Mouse (Mus musculus) midbrain, embryonic 14.5 days (tissue): ENCODE data around the gene Flot2. TPM values are rescaled to one million over a fixed set of nuclear protein-coding genes. Genes with fewer than 3 reads are reported as not detected.
"Not testable (repeated sequence)": the region's sequence is repeated elsewhere in the genome, so short reads cannot be mapped to it uniquely, and the experiment has no call there.

Experiments
- ATAC-seq: fragments of 200-750 bp; cut with Nextera tagmentation; 2 replicates; pipeline ENCODE4 v1.8.0; 2017; ENCODE audit warnings: moderate number of reproducible peaks, moderate library complexity; ENCODE audit not compliant: low FRiP score, low TSS enrichment
- DNase-seq: peaks from one replicate; pipeline ENCODE4 v3.0.0-alpha.2; 2015
- H3K27ac ChIP-seq: fragments of 300-500 bp; sonication (generic); replicated peaks from 2 replicates; pipeline ENCODE4 v1.5.1; 2014; ENCODE audit warnings: mild to moderate bottlenecking, low read depth, low read length, moderate library complexity
- H3K27me3 ChIP-seq: fragments of 300-500 bp; sonication (generic); 2 replicates; pipeline ENCODE4 v1.6.1; 2014; ENCODE audit warnings: low read length, control low read depth, mixed read lengths; ENCODE audit not compliant: control insufficient read depth, insufficient read depth
- H3K36me3 ChIP-seq: fragments of 300-500 bp; sonication (generic); 2 replicates; pipeline ENCODE4 v1.6.1; 2014; ENCODE audit warnings: low read length, control low read depth; ENCODE audit not compliant: control insufficient read depth, insufficient read depth
- H3K4me1 ChIP-seq: fragments of 300-500 bp; sonication (generic); 2 replicates; pipeline ENCODE4 v1.6.1; 2014; ENCODE audit warnings: mild to moderate bottlenecking, antibody characterized with exemption, low read length, control low read depth; ENCODE audit not compliant: control insufficient read depth, insufficient read depth
- H3K4me2 ChIP-seq: fragments of 300-500 bp; sonication (generic); 2 replicates; pipeline ENCODE4 v1.6.1; 2014; ENCODE audit warnings: mild to moderate bottlenecking, low read length, moderate library complexity
- H3K4me3 ChIP-seq: fragments of 300-500 bp; sonication (generic); replicated peaks from 2 replicates; pipeline ENCODE4 v1.5.1; 2014; ENCODE audit warnings: low read depth, low read length
- H3K9ac ChIP-seq: fragments of 300-500 bp; sonication (generic); replicated peaks from 2 replicates; pipeline ENCODE4 v1.6.1; 2014; ENCODE audit warnings: mild to moderate bottlenecking, low read length, moderate library complexity
- H3K9me3 ChIP-seq: fragments of 300-500 bp; sonication (generic); 2 replicates; pipeline ENCODE4 v1.6.1; 2016; ENCODE audit warnings: low read length, control low read depth, mixed read lengths; ENCODE audit not compliant: control insufficient read depth
- WGBS: fragments of 180-500 bp; shearing (Covaris S2); extraction: QIAGEN DNeasy Blood & Tissue Kit; methylation state at CpG from one replicate; pipeline ENCODE4 v1.1.7; 2014; 5-methylcytosine and 5-hydroxymethylcytosine counted together
- polyA plus RNA-seq: library from polyadenylated mRNA; unstranded; fragments of >200 nt; fragmentation: Nextera tagmentation; extraction: Ambion mirVana; gene quantifications from 2 replicates; pipeline ENCODE4 v1.2.1, GENCODE M21; 2014

Gene Flot2
- polyA plus RNA-seq, 1 experiment from 2014 or later = 64.8 TPM

DNA sequence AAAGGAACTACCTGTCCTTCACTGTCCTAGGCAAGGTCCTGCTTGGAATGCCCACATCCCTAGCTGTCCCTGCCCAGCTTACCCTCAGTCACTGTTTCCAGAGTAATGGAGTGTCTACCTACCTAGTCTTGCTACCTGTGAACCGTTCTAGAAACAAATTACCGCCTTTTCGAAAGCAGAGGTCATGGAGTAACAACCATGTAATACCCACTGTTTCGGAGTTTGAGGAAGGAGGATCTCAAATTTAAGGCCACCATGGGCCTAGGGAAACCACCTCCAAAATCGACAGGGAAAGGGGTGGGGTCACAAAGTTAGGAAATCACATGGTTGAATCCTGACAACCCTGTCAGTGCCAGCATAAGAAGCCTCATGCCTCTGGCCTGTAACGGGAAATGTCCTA is 6.3 kb upstream of the Flot2 start:
- Histone ChIP-seq H3K36me3 (peaks cover 47% of the 10 kb centered on the region), H3K27ac (peak overlapping the region; percentile 97), H3K27me3 (no peaks in the 10 kb centered on the region), H3K9me3 (no peaks in the 10 kb centered on the region), H3K9ac (peak overlapping the region; percentile 90; the same call in 1 of the 2 replicates), H3K4me1 (peaks cover 12% of the 10 kb centered on the region), H3K4me3 (peak overlapping the region; percentile 70; the same call in 1 of the 2 replicates), H3K4me2 (peak overlapping the region; percentile 73)
- DNase-seq = no peak
- 44% methylated on average over 6 of the region's 6 CpGs for WGBS
- no peak for ATAC-seq

DNA sequence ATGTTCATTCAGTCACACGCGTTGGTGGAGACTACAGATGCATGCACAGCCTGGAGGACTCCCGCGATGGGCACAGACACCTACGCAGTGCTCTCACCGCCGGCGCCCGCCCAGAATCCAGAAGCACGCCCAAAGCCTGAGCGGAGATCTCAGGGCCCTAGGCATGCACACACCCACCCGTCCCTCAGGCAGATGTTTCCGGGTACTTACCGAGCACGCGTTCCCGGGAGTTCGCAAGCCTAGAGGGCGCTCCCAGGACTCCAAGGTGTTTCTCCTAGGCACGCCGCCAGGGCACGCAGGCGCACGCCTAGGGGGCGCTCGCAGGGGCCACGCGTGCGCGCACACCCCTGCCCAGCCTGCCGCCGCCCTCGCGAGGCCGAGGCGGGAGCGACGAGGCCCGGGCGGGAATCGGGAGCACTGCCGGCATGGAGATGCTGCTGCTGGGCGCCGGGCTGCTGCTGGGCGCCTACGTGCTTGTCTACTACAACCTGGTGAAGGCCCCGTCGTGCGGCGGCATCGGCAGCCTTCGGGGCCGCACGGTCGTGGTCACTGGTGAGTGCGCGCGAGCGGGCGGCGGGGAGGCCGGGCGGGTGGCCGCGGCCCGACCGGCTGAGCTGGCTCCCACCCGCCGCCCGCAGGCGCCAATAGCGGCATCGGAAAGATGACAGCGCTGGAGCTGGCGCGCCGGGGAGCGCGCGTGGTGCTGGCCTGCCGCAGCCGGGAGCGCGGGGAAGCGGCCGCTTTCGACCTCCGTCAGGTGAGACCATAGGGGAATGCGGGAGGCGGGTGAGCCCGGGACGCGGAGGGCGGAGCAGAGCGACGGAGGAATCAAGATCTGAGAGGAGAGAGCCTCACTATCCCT is 5.6 kb upstream of the Flot2 start, which contains the start of gene Dhrs13:
Gene Dhrs13 (plus strand): TSS at position 334 of the 862 bp plus-strand sequence.
- peak; percentile 91 for ATAC-seq
- Histone ChIP-seq H3K9me3 (no peaks in the 10 kb centered on the region), H3K36me3 (peaks cover 46% of the 10 kb centered on the region), H3K27me3 (no peaks in the 10 kb centered on the region), H3K27ac (peak within 1 kb of the TSS; percentile 97), H3K4me2 (peak within 1 kb of the TSS; percentile 73), H3K4me3 (peak within 1 kb of the TSS; percentile 70), H3K4me1 (peaks cover 12% of the 10 kb centered on the region), H3K9ac (peak within 1 kb of the TSS; percentile 90)
- DNase-seq = peak; percentile 97
- WGBS = under 1% methylated on average over 95 of the region's 96 CpGs

DNA sequence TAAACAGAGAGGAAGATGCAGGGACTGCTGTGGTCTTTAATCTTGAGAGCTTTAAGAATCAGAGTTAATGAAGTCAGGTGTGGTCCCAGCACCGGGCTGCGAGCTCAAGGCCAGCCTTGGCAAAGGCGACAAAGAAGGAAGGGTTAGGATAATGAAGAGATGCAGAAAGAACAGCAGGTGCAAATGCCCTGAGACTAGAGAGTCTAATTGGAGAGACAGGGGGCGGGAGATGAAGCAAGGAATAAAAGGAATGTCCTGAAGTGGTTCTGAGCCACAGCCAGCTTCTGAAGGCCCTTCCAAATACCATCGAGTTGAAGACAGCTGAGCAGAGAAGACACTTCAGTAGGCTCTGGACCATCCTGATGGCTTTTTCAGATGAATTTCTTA is 4.9 kb upstream of the Flot2 start:
- no peak for ATAC-seq

DNA sequence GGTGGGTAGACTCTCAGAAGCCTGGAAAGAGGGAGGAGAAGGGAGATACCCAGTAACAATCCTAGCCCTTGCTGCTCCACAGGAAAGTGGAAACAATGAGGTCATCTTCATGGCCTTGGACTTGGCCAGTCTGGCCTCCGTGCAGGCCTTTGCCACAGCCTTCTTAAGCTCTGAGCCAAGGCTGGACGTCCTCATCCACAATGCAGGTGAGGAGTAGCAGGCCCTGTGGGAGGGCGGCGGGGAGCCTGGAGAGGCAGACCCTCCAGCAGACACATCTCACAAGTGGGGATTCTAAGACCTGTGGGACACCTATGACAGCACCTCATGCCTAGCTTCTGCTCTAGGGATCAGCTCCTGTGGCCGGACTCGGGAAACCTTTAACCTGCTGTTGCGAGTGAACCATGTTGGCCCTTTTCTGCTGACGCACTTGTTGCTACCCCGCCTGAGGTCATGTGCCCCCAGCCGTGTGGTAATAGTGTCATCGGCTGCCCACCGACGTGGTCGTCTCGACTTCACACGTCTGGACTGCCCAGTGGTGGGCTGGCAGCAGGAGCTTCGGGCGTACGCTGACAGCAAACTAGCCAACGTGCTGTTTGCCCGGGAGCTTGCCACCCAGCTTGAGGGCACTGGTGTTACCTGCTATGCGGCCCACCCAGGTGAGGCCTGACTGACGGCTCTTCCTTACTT is 3.7 kb upstream of the Flot2 start:
- ATAC-seq = no peak
- Histone ChIP-seq H3K9me3 (no peaks in the 10 kb centered on the region), H3K27ac (no peak overlapping the region), H3K4me3 (no peak overlapping the region), H3K36me3 (peaks cover 27% of the 10 kb centered on the region), H3K4me1 (peaks cover 20% of the 10 kb centered on the region), H3K9ac (no peak overlapping the region), H3K27me3 (no peaks in the 10 kb centered on the region), H3K4me2 (no peak overlapping the region)
- WGBS = 95% methylated on average over 23 of the region's 23 CpGs
- DNase-seq = no peak

More for the DNA sequence above, 4.9 kb upstream of the Flot2 start:
- Histone ChIP-seq H3K27ac (peak overlapping the region; percentile 97), H3K4me2 (peak overlapping the region; percentile 73), H3K27me3 (no peaks in the 10 kb centered on the region), H3K9me3 (no peaks in the 10 kb centered on the region), H3K4me3 (peak overlapping the region; percentile 70), H3K9ac (peak overlapping the region; percentile 90), H3K4me1 (peaks cover 12% of the 10 kb centered on the region), H3K36me3 (peaks cover 39% of the 10 kb centered on the region)
- 3% methylated on average over 5 of the region's 5 CpGs for WGBS
- no peak for DNase-seq

DNA sequence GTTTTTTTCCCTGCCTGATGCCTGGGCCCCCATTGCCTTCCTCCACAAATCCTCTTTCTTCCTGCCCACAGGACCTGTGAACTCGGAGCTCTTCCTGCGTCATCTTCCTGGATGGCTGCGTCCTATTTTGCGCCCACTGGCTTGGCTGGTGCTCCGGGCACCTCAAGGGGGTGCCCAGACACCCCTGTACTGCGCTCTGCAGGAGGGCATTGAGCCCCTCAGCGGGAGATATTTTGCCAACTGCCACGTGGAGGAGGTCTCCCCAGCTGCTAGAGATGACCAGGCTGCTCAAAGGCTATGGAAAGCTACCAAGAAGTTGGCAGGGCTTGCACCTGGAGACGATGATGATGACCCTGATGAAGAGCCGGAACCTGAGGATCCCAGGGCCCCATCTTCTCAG is 940 bp upstream of the Flot2 start:
- H3K36me3 ChIP-seq = 0 out of 2 replicates have a peak, but pooled peaks cover 12% of the 10 kb centered on the region
- ATAC-seq (no peak), DNase-seq (no peak)
- no peak overlapping the region for H3K9ac ChIP-seq
- H3K4me3 ChIP-seq = no peak overlapping the region
- H3K4me2 ChIP-seq = no peak overlapping the region
- no peaks in the 10 kb centered on the region for H3K27me3 ChIP-seq
- WGBS = 84% methylated on average over 10 of the region's 10 CpGs
- no peaks in the 10 kb centered on the region for H3K9me3 ChIP-seq
- no peak overlapping the region for H3K27ac ChIP-seq
- peaks cover 23% of the 10 kb centered on the region for H3K4me1 ChIP-seq

DNA sequence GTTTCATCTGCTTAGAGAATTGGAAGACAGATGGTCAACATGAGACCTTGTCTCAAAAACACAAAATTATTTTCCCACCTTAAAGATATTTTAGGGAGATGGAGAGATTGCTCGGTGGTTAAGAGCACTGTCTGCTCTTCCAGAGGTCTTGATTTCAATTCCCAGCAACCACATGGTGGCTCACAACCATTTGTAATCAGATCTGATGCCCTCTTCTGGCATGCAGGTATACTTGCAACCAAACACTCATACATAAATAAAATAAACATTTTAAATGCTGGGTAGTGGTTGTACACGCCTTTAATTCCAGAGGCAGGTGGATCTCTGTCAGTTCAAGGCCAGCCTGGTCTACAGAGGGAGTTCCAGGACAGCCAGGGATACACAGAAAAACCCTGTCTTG is 3.1 kb downstream of the Flot2 start:
- Histone ChIP-seq H3K4me2 (no peak overlapping the region), H3K4me3 (no peak overlapping the region), H3K27me3 (no peaks in the 10 kb centered on the region), H3K4me1 (peaks cover 11% of the 10 kb centered on the region; the same call in 1 of the 2 replicates), H3K9ac (no peak overlapping the region), H3K27ac (no peak overlapping the region), H3K36me3 (0 out of 2 replicates have a peak, but pooled peaks cover 7% of the 10 kb centered on the region), H3K9me3 (no peaks in the 10 kb centered on the region)
- ATAC-seq = no peak
- 71% methylated on average over 2 of the region's 2 CpGs for WGBS
- DNase-seq = no peak

DNA sequence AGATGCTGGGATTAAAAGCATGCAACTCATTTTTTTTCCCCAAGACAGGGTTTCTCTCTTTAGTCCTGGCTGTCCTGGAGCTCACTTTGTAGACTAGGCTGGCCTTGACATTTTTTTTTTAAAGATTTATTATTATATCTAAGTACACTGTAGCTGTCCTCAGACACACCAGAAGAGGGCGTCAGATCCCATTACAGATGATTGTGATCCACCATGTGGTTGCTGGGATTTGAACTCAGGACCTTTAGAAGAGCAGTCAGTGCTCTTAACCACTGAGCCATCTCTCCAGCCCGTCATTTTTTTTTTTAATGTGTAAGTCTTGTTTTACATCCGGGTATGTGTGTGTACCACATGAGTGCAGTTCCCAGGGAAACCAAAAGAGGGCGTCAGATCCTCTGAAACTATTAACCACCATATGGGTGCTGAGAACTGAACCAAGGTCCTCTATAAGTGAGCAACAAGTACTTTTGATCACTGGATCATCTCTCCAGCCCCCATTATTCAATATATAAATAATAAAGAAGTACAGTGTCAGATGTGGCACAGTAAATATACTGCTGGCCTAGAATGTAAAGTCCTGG is 4.6 kb downstream of the Flot2 start:
- WGBS = 95% methylated on average over 4 of the region's 4 CpGs

DNA sequence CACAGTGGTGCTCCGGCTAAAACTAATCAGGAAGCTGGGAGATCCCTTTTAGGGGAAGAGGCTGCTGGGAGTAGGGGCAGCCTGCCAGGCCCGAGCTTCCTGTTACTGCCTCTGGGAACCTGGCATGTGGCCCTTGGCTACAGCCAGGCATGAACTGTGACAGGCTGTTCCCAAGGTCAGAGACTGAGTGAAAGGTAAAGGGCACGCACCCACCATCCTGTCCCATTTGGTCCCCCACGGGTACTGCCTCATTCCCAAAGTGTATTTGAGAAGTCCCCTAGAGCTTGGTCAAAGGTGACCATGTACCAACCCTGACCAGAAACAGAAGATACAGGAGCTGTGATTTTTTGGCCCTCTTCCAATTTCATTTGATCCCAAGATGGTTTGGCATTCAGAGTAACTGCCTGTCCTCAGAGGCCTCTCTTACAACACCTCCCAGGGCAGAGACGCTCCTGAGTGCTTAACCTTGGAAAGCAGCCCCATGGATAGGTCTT is 7.1 kb downstream of the Flot2 start:
- Histone ChIP-seq H3K27me3 (no peaks in the 10 kb centered on the region), H3K9ac (no peak overlapping the region), H3K4me2 (no peak overlapping the region), H3K4me1 (no peaks in the 10 kb centered on the region), H3K9me3 (no peaks in the 10 kb centered on the region), H3K4me3 (no peak overlapping the region), H3K36me3 (peaks cover 4% of the 10 kb centered on the region; the same call in 1 of the 2 replicates), H3K27ac (no peak overlapping the region)
- WGBS = 87% methylated on average over 5 of the region's 5 CpGs
- DNase-seq = peak; percentile 19
- ATAC-seq = no peak

More for the DNA sequence above, 4.6 kb downstream of the Flot2 start:
- peaks cover 11% of the 10 kb centered on the region; the same call in 1 of the 2 replicates for H3K4me1 ChIP-seq
- H3K9ac ChIP-seq, H3K27me3 ChIP-seq, DNase-seq, H3K27ac ChIP-seq, H3K4me2 ChIP-seq, H3K4me3 ChIP-seq, ATAC-seq, H3K9me3 ChIP-seq, H3K36me3 ChIP-seq: not testable (repeated sequence)
